Mouse (Mus musculus) thymus, adult 2 months (tissue): ENCODE data around the gene Gins1. TPM values are rescaled to one million over a fixed set of nuclear protein-coding genes. Genes with fewer than 3 reads are reported as not detected.

Source experiments
- DNase-seq: peaks from one replicate; pipeline ENCODE4 v3.0.0; 2021
- H3K27ac ChIP-seq: fragments of 200-500 bp; 2 replicates; pipeline ENCODE4 v1.5.1; 2012; ENCODE audit warnings: low read length, control low read depth; ENCODE audit not compliant: control insufficient read depth, insufficient read depth
- H3K27me3 ChIP-seq: fragments of 200-500 bp; 2 replicates; pipeline ENCODE4 v1.6.1; 2012; ENCODE audit warnings: mild to moderate bottlenecking, low read length, moderate library complexity, mixed read lengths; ENCODE audit not compliant: control insufficient read depth, insufficient read depth
- H3K36me3 ChIP-seq: fragments of 200-500 bp; 2 replicates; pipeline ENCODE4 v1.6.1; 2012; ENCODE audit warnings: mild to moderate bottlenecking, low read length, moderate library complexity; ENCODE audit not compliant: control insufficient read depth, insufficient read depth
- H3K4me1 ChIP-seq: fragments of 200-500 bp; replicated peaks from 2 replicates; pipeline ENCODE4 v1.6.1; 2012; ENCODE audit warnings: low read length; ENCODE audit not compliant: control insufficient read depth, insufficient read depth
- H3K4me3 ChIP-seq: fragments of 200-500 bp; 2 replicates; pipeline ENCODE4 v1.5.1; 2012; ENCODE audit warnings: mild to moderate bottlenecking, low read length, control low read depth, moderate library complexity; ENCODE audit not compliant: control insufficient read depth, insufficient read depth
- CTCF ChIP-seq: fragments of 200-500 bp; IDR thresholded peaks from 2 replicates; pipeline ENCODE4 v1.5.1; 2012; ENCODE audit warnings: mild to moderate bottlenecking, control low read depth, low read length, moderate library complexity, borderline replicate concordance; ENCODE audit not compliant: control insufficient read depth, poor library complexity, insufficient read depth; ENCODE audit errors: extremely low read depth
- POLR2A ChIP-seq: fragments of 200-500 bp; IDR thresholded peaks from 2 replicates; pipeline ENCODE4 v1.6.1; 2012; ENCODE audit warnings: mild to moderate bottlenecking, low read length, control low read depth, moderate library complexity; ENCODE audit not compliant: control insufficient read depth, poor library complexity, insufficient read depth; ENCODE audit errors: extremely low read depth
- WGBS: fragments of 180-500 bp; shearing (Covaris S2); methylation state at CpG from one replicate; pipeline ENCODE4 v1.1.7; 2018; 5-methylcytosine and 5-hydroxymethylcytosine counted together
- polyA plus RNA-seq: library from polyadenylated mRNA; depleted of rRNA; stranded (reverse); fragments of >200 nt; gene quantifications from 2 replicates; pipeline ENCODE4 v1.2.3, GENCODE M21; 2012

The Gins1 gene
- polyA plus RNA-seq, 1 experiment, result 10.8 TPM

DNA sequence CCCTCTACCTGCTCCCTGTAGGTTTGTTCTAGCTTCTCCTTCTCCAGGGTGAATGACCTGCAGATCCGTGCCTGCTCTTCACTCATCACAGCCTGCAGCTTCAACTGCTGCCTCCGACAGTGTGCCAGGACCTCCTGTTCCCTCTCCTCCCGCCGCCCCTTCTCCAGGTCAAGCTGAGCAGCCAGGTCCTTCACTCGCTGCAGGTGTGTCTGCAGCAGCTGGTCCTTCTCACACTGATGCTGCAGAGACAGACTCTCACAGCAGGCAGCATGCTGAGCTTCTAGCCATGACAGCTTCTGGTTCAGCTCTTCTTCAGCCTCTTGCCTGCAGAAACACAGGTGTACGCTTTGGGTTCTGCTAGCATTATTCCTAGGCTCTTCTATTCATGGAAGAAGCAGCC lies 44.9 kb downstream of the Gins1 start:
- TF ChIP-seq POLR2A, result no peak
- TF ChIP-seq CTCF, result no peak
- WGBS, result 93% methylated on average over 6 of the region's 6 CpGs
- Histone ChIP-seq H3K36me3 (no peaks in the 10 kb centered on the region), H3K4me3 (no peak overlapping the region), H3K27ac (no peak overlapping the region), H3K4me1 (no peaks in the 10 kb centered on the region), H3K27me3 (no peaks in the 10 kb centered on the region)
- DNase-seq, result no peak

- Histone ChIP-seq H3K4me3 (no peak overlapping the region), H3K4me1 (no peaks in the 10 kb centered on the region), H3K27ac (no peak overlapping the region), H3K27me3 (no peaks in the 10 kb centered on the region), H3K36me3 (no peaks in the 10 kb centered on the region)
- TF ChIP-seq POLR2A, result no peak
- no peak for DNase-seq
- 82% methylated on average over 2 of the region's 2 CpGs for WGBS
Observed at GRCm38 (mm10) chr2:150951201-150951600, 46.0 kb downstream of the Gins1 start.

DNA sequence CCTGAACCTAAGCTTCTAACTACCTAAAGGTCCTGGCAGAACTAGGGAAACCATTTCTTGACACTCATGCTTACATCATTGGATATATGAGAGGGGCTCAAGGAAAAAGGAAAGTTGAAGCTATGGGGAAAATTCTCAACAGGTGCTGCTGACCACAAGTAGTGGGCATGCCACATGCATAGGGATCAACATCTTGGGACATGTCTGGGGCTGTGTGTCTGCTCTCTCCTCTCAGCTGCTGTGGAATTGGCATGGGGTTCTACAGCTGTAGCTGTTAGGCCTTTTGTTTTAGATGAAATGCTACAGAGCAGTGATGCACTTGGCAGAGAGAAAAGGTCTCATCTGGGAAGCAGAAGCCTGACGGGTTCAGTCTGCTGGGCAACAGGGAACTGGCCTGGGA lies 50.7 kb downstream of the Gins1 start:
- H3K36me3 ChIP-seq, result no peaks in the 10 kb centered on the region
- no peak for DNase-seq
- H3K27me3 ChIP-seq, result no peaks in the 10 kb centered on the region
- no peak overlapping the region for H3K4me3 ChIP-seq
- H3K27ac ChIP-seq, result no peak overlapping the region
- TF ChIP-seq CTCF (no peak), POLR2A (no peak)
- H3K4me1 ChIP-seq, result no peaks in the 10 kb centered on the region
- WGBS, result 90% methylated on average over 1 of the region's 1 CpGs

- H3K36me3 ChIP-seq, result no peaks in the 10 kb centered on the region
- H3K27ac ChIP-seq, result no peak overlapping the region
- no peaks in the 10 kb centered on the region for H3K4me1 ChIP-seq
- no peaks in the 10 kb centered on the region for H3K27me3 ChIP-seq
- no peak for DNase-seq
- H3K4me3 ChIP-seq, result no peak overlapping the region
- 96% methylated on average over 10 of the region's 10 CpGs for WGBS
- TF ChIP-seq CTCF (no peak), POLR2A (no peak)
Observed at GRCm38 (mm10) chr2:150959521-150959920, 54.3 kb downstream of the Gins1 start.

DNA sequence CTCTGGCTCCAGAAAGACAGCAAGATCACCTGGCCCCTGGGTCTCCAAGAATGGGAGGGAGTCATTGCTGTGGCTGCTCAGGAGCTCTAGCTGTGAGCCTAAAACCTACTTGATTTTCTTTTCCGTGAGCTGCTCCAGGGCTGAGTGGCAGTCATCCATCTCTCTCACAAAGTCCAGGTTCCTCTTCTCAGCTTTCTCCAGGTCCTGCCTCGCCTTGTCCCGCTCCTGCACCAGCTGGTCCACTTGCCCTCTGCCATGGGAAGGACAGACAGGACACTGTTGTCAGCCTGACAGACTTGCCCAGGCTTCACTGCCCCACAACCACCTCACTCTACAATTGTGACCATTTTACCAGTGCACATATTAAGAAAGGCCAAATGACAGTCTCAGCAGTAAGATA lies 58.0 kb downstream of the Gins1 start:
- Histone ChIP-seq H3K36me3 (no peaks in the 10 kb centered on the region), H3K27ac (no peak overlapping the region), H3K4me1 (no peaks in the 10 kb centered on the region), H3K27me3 (no peaks in the 10 kb centered on the region), H3K4me3 (no peak overlapping the region)
- DNase-seq, result no peak
- TF ChIP-seq POLR2A (no peak), CTCF (no peak)
- 94% methylated on average over 3 of the region's 3 CpGs for WGBS

DNA sequence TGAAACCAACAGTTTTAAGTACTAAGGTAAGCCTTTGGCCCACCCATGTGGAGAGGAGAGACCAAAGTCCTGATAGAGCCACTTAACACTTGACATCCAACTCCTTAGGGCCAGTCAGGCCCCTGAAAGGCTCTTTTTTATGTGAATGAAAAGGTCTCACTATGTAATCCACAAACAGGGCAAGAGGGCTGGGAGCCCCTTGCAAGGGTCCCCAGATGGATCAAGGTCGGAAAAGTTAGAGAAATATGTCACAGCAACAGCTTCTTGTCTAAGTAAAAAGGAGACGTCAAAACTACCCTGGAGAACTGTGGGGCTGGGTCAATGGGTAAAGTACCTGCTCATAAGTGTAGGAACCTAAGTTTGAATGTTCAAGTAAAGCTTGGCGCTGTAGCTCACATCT lies 59.4 kb downstream of the Gins1 start:
- Histone ChIP-seq H3K36me3 (no peaks in the 10 kb centered on the region), H3K4me3 (no peak overlapping the region), H3K4me1 (no peaks in the 10 kb centered on the region), H3K27ac (no peak overlapping the region), H3K27me3 (no peaks in the 10 kb centered on the region)
- no peak for TF ChIP-seq CTCF
- TF ChIP-seq POLR2A, result no peak
- DNase-seq, result no peak
- WGBS, result 97% methylated on average over 3 of the region's 3 CpGs

DNA sequence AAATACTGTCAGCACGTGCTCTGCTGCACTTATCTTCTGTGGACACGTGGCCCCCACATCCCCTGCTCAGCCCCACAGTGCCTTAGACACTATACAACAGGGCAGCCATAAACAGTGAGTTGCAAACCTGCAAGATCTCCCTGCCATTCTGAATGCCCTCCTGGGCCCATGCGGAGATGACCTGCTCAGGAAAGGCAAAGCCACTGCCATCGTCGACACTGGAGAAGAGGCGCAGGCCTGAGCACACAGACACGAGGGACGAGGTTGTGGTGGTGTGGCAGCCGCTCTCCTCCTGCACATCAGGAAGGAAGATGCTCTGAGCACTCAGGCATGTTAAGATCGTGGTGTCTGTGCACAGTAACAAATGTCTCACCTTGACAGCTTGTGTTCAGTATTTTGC lies 60.8 kb downstream of the Gins1 start:
- no peak overlapping the region for H3K4me3 ChIP-seq
- 92% methylated on average over 10 of the region's 10 CpGs for WGBS
- TF ChIP-seq CTCF (no peak), POLR2A (no peak)
- H3K27me3 ChIP-seq, result no peaks in the 10 kb centered on the region
- no peaks in the 10 kb centered on the region for H3K4me1 ChIP-seq
- no peak overlapping the region for H3K27ac ChIP-seq
- DNase-seq, result no peak
- H3K36me3 ChIP-seq, result no peaks in the 10 kb centered on the region
